Mouse (Mus musculus) neural tube, embryonic 13.5 days (tissue): ENCODE measurements at regions not wholly inside any gene's neighbourhood (a gene's known extent, or its start where the extent isn't known, plus 50 kb on each side); places are given as distances from the start of the nearest gene placed in this dataset.

Experiments
- ATAC-seq: fragments of 200-750 bp; cut with Nextera tagmentation; 2 replicates; pipeline ENCODE4 v1.8.0; 2017; ENCODE audit warnings: low read depth, mild to moderate bottlenecking, moderate TSS enrichment, moderate library complexity
- H3K27ac ChIP-seq: fragments of 300-500 bp; sonication (generic); replicated peaks from 2 replicates; pipeline ENCODE4 v1.5.1; 2015; ENCODE audit warnings: moderate library complexity, mild to moderate bottlenecking, inconsistent platforms
- H3K27me3 ChIP-seq: fragments of 300-500 bp; sonication (generic); 2 replicates; pipeline ENCODE4 v1.6.1; 2015; ENCODE audit warnings: mild to moderate bottlenecking, inconsistent platforms
- H3K36me3 ChIP-seq: fragments of 300-500 bp; sonication (generic); 2 replicates; pipeline ENCODE4 v1.6.1; 2015; ENCODE audit warnings: mild to moderate bottlenecking, inconsistent platforms
- H3K4me1 ChIP-seq: fragments of 300-500 bp; sonication (generic); replicated peaks from 2 replicates; pipeline ENCODE4 v1.6.1; 2015; ENCODE audit warnings: inconsistent platforms
- H3K4me2 ChIP-seq: fragments of 300-500 bp; sonication (generic); 2 replicates; pipeline ENCODE4 v1.6.1; 2015; ENCODE audit warnings: inconsistent platforms, mild to moderate bottlenecking, moderate library complexity
- H3K4me3 ChIP-seq: fragments of 300-500 bp; sonication (generic); 2 replicates; pipeline ENCODE4 v1.5.1; 2015; ENCODE audit warnings: mild to moderate bottlenecking, inconsistent platforms
- H3K9ac ChIP-seq: fragments of 300-500 bp; sonication (generic); 2 replicates; pipeline ENCODE4 v1.6.1; 2015; ENCODE audit warnings: moderate library complexity, mild to moderate bottlenecking, inconsistent platforms
- H3K9me3 ChIP-seq: fragments of 300-500 bp; sonication (generic); 2 replicates; pipeline ENCODE4 v1.6.1; 2016; ENCODE audit warnings: inconsistent platforms
- WGBS: fragments of 180-500 bp; shearing (Covaris S2); methylation state at CpG from one replicate; pipeline ENCODE4 v1.1.7; 2015; 5-methylcytosine and 5-hydroxymethylcytosine counted together

DNA sequence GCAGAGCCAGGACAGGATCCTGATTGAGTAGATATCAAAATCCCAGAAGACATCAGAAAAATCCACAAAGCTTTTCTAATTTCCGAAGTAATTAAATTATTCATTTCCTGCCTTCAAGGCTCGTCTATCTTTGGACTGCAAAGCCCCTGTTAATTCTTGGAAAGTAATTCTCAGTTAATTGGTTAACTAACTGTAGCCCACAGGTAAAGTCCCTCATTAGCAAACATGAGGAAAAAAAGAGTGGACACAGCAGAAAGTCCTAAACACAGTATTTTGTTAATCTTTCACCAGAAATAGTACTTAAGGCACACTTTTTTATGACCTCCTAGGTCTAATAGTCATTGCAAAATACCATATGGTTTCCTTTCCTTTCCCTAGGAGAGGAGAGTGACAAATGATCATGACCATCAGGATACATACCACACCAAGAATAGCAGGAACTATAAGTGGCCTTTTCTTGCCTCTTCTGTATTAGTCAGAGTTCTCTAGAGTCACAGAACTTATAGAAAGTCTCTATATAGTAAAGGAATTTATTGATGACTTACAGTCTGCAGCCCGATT lies 248.8 kb upstream of the Prkd1 start:
- Histone ChIP-seq H3K4me3 (no peak overlapping the region), H3K36me3 (no peaks in the 10 kb centered on the region), H3K4me2 (no peak overlapping the region), H3K9me3 (no peaks in the 10 kb centered on the region), H3K9ac (no peak overlapping the region), H3K27me3 (no peaks in the 10 kb centered on the region), H3K27ac (no peak overlapping the region), H3K4me1 (no peaks in the 10 kb centered on the region)
- 86% methylated on average over 3 of the region's 3 CpGs for WGBS
- no peak for ATAC-seq

DNA sequence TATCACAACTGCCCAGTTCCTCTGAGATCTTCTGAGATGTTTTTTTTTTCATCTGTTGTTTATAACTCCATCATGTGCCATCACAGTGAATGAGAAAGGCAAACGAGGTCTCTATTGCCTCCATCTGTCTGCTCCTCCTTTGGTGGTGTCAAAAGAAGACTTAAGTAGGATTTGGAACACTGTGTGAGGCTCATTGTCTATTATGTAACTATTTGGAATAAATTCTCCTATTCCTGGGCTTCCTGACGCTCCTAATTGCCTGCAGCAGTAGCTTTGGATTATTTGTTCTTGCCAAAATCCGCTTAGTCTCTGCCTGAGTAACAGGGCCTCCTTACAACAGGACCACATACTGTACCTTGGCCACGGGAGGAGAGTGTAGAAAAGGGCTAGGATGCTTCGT lies 244.7 kb upstream of the Prkd1 start:
- ATAC-seq: no peak
- H3K4me1 ChIP-seq: no peaks in the 10 kb centered on the region
- H3K4me2 ChIP-seq: no peak overlapping the region
- no peak overlapping the region for H3K27ac ChIP-seq
- H3K27me3 ChIP-seq: no peaks in the 10 kb centered on the region
- H3K36me3 ChIP-seq: no peaks in the 10 kb centered on the region
- H3K4me3 ChIP-seq: no peak overlapping the region
- H3K9ac ChIP-seq: no peak overlapping the region
- 66% methylated on average over 5 of the region's 5 CpGs for WGBS
- no peaks in the 10 kb centered on the region for H3K9me3 ChIP-seq

GRCm38 (mm10) chr12:50875796-50876195 lies 226.9 kb upstream of the Prkd1 start:
- no peak overlapping the region for H3K4me2 ChIP-seq
- H3K27ac ChIP-seq: no peak overlapping the region
- H3K4me1 ChIP-seq: no peaks in the 10 kb centered on the region
- H3K4me3 ChIP-seq: no peak overlapping the region
- ATAC-seq: no peak
- no peaks in the 10 kb centered on the region for H3K27me3 ChIP-seq
- H3K9ac ChIP-seq: no peak overlapping the region
- no peaks in the 10 kb centered on the region for H3K36me3 ChIP-seq
- no peaks in the 10 kb centered on the region for H3K9me3 ChIP-seq

- Histone ChIP-seq H3K27ac (peak overlapping the region; percentile 46; the same call in 1 of the 2 replicates), H3K4me3 (no peak overlapping the region), H3K9me3 (no peaks in the 10 kb centered on the region), H3K4me1 (no peaks in the 10 kb centered on the region), H3K9ac (no peak overlapping the region), H3K36me3 (no peaks in the 10 kb centered on the region), H3K27me3 (no peaks in the 10 kb centered on the region), H3K4me2 (no peak overlapping the region)
- no peak for ATAC-seq
- 90% methylated on average over 4 of the region's 4 CpGs for WGBS
Measured at GRCm38 (mm10) chr12:50874024-50874398, 225.1 kb upstream of the Prkd1 start.

DNA sequence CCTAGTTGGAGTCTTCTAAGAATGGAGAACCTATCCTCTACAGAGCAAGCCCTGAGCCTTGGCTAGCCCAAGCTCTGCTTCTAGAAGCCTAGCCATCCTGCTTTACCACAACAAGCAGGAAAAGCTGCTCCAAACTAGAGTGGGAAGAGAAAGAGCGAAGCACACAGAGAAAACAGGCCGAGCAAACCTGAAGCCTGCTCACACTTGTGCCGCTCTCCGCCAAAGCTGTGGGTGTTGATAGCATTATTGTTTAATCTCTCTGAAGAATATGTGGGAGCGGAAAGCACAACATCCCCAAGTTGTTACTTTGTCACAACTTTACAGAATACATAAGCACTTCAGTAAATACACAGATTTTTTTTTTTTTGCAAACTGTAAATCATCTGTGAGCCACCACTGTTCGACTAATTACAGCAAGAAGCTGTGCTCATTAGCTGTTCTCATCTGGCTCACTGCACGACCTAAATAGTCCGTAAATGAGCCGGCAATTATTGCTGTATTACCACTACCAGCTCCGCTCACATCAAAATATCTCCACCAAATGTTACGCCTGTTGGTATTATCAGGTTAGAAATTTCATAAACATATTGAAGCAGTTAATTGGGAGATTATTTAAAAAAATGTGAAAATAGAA lies 224.6 kb upstream of the Prkd1 start:
- Histone ChIP-seq H3K27ac (peak overlapping the region; percentile 59; the same call in 1 of the 2 replicates), H3K36me3 (no peaks in the 10 kb centered on the region), H3K4me2 (no peak overlapping the region), H3K9ac (no peak overlapping the region), H3K4me1 (no peaks in the 10 kb centered on the region), H3K27me3 (no peaks in the 10 kb centered on the region), H3K9me3 (no peaks in the 10 kb centered on the region), H3K4me3 (no peak overlapping the region)
- ATAC-seq: peak; percentile 53; the same call in 1 of the 2 replicates
- 72% methylated on average over 11 of the region's 11 CpGs for WGBS

- Histone ChIP-seq H3K27ac (no peak overlapping the region), H3K27me3 (no peaks in the 10 kb centered on the region), H3K9me3 (no peaks in the 10 kb centered on the region), H3K9ac (no peak overlapping the region), H3K36me3 (no peaks in the 10 kb centered on the region), H3K4me3 (no peak overlapping the region), H3K4me2 (no peak overlapping the region), H3K4me1 (0 out of 2 replicates have a peak, but pooled peaks cover 6% of the 10 kb centered on the region)
- WGBS: 62% methylated on average over 3 of the region's 3 CpGs
- peak; percentile 75; the same call in 1 of the 2 replicates for ATAC-seq
Measured at GRCm38 (mm10) chr12:50851644-50852043, 202.7 kb upstream of the Prkd1 start.

DNA sequence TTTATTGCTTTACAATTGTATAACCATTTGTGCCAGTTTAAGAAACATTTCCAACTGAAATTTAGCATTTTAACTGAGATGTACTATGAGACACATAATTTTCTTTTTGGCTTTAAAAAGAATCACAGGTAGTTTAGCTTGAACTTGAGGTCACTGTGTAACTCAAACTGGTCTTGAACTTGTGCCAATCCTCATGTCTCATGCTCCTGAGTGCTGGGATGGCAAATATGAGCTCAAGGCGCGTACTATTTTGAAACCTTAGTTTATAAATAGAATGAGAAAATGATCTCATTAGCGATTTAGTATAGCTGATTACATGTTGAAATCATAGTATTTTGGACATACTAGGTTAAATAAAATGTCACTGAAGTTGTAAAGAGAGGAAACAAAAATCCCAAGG lies 199.1 kb upstream of the Prkd1 start:
- Histone ChIP-seq H3K36me3 (no peaks in the 10 kb centered on the region), H3K4me2 (no peak overlapping the region), H3K9me3 (no peaks in the 10 kb centered on the region), H3K9ac (no peak overlapping the region), H3K27me3 (no peaks in the 10 kb centered on the region), H3K27ac (no peak overlapping the region), H3K4me1 (0 out of 2 replicates have a peak, but pooled peaks cover 6% of the 10 kb centered on the region), H3K4me3 (no peak overlapping the region)
- ATAC-seq: no peak
- 82% methylated on average over 3 of the region's 3 CpGs for WGBS

GRCm38 (mm10) chr12:50842744-50843143 lies 193.8 kb upstream of the Prkd1 start:
- Histone ChIP-seq H3K27ac (no peak overlapping the region), H3K36me3 (no peaks in the 10 kb centered on the region), H3K27me3 (no peaks in the 10 kb centered on the region), H3K4me1 (no peaks in the 10 kb centered on the region; the same call in 1 of the 2 replicates), H3K4me3 (no peak overlapping the region), H3K9ac (no peak overlapping the region), H3K4me2 (no peak overlapping the region), H3K9me3 (no peaks in the 10 kb centered on the region)
- WGBS: 94% methylated on average over 6 of the region's 6 CpGs
- no peak for ATAC-seq

DNA sequence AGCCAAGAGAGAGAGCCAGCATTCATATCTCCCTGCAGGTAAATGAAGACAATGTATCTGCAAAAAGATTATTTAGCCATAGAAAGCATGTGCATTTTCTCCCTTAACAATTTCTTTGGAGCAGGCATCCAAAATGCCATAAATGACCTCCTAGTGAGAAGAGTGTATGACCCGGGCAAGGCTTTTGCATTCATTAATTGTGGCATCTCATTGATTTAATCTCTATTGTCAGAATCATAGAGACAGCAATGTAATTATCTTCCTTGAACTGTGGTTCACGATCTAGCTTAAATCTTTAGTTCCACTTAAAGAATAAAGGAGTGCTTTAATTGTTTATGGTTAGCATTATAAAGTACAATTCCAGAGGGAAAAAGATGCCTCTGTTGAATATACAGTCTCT lies 190.5 kb upstream of the Prkd1 start:
- Histone ChIP-seq H3K9ac (no peak overlapping the region), H3K4me1 (no peaks in the 10 kb centered on the region; the same call in 1 of the 2 replicates), H3K9me3 (no peaks in the 10 kb centered on the region), H3K4me2 (no peak overlapping the region), H3K27me3 (no peaks in the 10 kb centered on the region), H3K36me3 (no peaks in the 10 kb centered on the region), H3K4me3 (no peak overlapping the region), H3K27ac (no peak overlapping the region)
- ATAC-seq: no peak
- 39% methylated on average over 2 of the region's 2 CpGs for WGBS

- 82% methylated on average over 7 of the region's 7 CpGs for WGBS
Measured at GRCm38 (mm10) chr12:50808731-50809281, 159.9 kb upstream of the Prkd1 start.

DNA sequence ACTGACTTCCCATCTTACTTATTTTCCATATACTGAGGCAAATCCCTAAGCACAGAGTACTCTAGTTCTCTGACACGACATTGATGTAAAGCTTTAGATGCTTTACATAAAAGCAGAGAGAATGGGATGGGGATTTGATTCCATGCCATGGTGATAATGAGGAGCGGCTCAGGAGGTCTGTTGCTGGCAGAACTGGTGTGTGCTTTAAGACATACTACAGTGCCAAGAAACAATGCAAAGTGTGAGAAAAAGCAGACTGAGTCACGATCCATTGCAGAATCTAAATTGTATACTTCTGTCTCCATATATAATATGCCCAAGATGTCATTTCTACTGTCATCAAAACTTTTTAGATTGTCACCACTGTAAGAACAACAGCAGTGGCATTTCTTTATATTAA lies 155.5 kb upstream of the Prkd1 start:
- Histone ChIP-seq H3K4me3 (no peak overlapping the region), H3K4me1 (no peaks in the 10 kb centered on the region), H3K9me3 (no peaks in the 10 kb centered on the region), H3K9ac (no peak overlapping the region), H3K4me2 (no peak overlapping the region), H3K27ac (no peak overlapping the region), H3K27me3 (no peaks in the 10 kb centered on the region), H3K36me3 (no peaks in the 10 kb centered on the region)
- 72% methylated on average over 3 of the region's 3 CpGs for WGBS
- ATAC-seq: no peak

More at GRCm38 (mm10) chr12:50808731-50809281, 159.9 kb upstream of the Prkd1 start:
- H3K27ac ChIP-seq: no peak overlapping the region
- no peaks in the 10 kb centered on the region for H3K36me3 ChIP-seq
- H3K27me3 ChIP-seq: no peaks in the 10 kb centered on the region
- no peak for ATAC-seq
- no peaks in the 10 kb centered on the region for H3K4me1 ChIP-seq
- no peak overlapping the region for H3K4me2 ChIP-seq
- H3K9ac ChIP-seq: no peak overlapping the region
- no peak overlapping the region for H3K4me3 ChIP-seq
- no peaks in the 10 kb centered on the region for H3K9me3 ChIP-seq

GRCm38 (mm10) chr12:50765156-50765940 lies 116.5 kb upstream of the Prkd1 start:
- H3K4me2 ChIP-seq: no peak overlapping the region
- no peak overlapping the region for H3K4me3 ChIP-seq
- no peaks in the 10 kb centered on the region for H3K4me1 ChIP-seq
- H3K9ac ChIP-seq: no peak overlapping the region
- H3K36me3 ChIP-seq: no peaks in the 10 kb centered on the region
- WGBS: 65% methylated on average over 8 of the region's 8 CpGs
- no peak overlapping the region for H3K27ac ChIP-seq
- no peaks in the 10 kb centered on the region for H3K9me3 ChIP-seq
- H3K27me3 ChIP-seq: no peaks in the 10 kb centered on the region
- no peak for ATAC-seq
